Mouse (Mus musculus): ENCODE measurements at regions not wholly inside any gene's neighbourhood (a gene's known extent, or its start where the extent isn't known, plus 50 kb on each side); places are given as distances from the start of the nearest gene placed in this dataset.

DNA sequence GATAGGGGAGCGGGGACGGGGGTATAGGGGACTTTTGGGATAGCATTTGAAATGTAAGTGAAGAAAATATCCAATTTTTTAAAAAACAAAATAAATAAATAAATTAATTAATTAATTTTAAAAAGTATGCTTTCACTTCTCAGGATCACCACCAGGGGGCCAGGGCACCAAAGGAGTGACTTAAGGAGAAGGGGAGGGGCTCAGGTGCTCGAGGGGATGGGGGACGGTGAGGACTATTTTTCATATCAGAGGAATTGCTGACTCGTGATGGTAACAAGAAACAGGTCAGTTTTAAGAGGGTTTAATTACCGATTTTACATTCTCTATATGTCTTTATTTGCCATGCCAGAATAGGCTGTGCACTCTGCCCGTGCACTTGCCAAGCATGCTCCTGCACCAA, 62.3 kb upstream of the Dgkg start:
- TF ChIP-seq CTCF (IDR thresholded peaks at IDR 0.05 in 2 of 3, conservative IDR thresholded peaks at IDR 0.05 in 1 of 3; ENCODE audit: control insufficient read depth in 1 of 3, insufficient read depth in 1 of 3, low read depth in 2 of 3, low read length in 3 of 3, poor library complexity in 1 of 3, severe bottlenecking in 1 of 3) (peak in 2 of 3 experiments; percentile 26 to 27; a peak in 4 of 6 replicates), BHLHE40 (IDR thresholded peaks at IDR 0.05; ENCODE audit: borderline replicate concordance, low read depth, low read length) (no peak), POLR2A (IDR thresholded peaks at IDR 0.05; ENCODE audit: control insufficient read depth in 1 of 2, insufficient read depth in 1 of 2, low read depth in 1 of 2, low read length in 2 of 2, poor library complexity in 1 of 2) (no peak), POLR2AphosphoS5 (IDR thresholded peaks at IDR 0.05; ENCODE audit: borderline replicate concordance, low read depth, low read length) (no peak), SIN3A (IDR thresholded peaks at IDR 0.05; ENCODE audit: low read length) (no peak), GATA1 (IDR thresholded peaks at IDR 0.05; ENCODE audit: low read depth, low read length) (no peak), EP300 (IDR thresholded peaks at IDR 0.05; ENCODE audit: low read depth in 1 of 2, low read length in 2 of 2) (no peak), ZC3H11A (IDR thresholded peaks at IDR 0.05; ENCODE audit: low read depth, low read length) (no peak)
